Mouse (Mus musculus) heart, adult 2 months (tissue): ENCODE results near the gene Spocd1.

Source experiments
- CTCF ChIP-seq: fragments of 200-600 bp; IDR thresholded peaks from 2 replicates; pipeline ENCODE4 v1.8.1; 2022; ENCODE audit warnings: antibody characterized with exemption, mild to moderate bottlenecking, moderate library complexity
- POLR2A ChIP-seq: fragments of 200-500 bp; IDR thresholded peaks from 2 replicates; pipeline ENCODE4 v1.6.1; 2011; ENCODE audit warnings: mild to moderate bottlenecking, low read depth, low read length, control low read depth; ENCODE audit not compliant: insufficient read depth

GRCm38 (mm10) chr4:129924143-129924542 lies 4.9 kb upstream of the Spocd1 start:
- no peak for TF ChIP-seq POLR2A
- no peak for TF ChIP-seq CTCF
